ENCODE assay signal across 20 mouse cellular contexts in the genomic region with DNA sequence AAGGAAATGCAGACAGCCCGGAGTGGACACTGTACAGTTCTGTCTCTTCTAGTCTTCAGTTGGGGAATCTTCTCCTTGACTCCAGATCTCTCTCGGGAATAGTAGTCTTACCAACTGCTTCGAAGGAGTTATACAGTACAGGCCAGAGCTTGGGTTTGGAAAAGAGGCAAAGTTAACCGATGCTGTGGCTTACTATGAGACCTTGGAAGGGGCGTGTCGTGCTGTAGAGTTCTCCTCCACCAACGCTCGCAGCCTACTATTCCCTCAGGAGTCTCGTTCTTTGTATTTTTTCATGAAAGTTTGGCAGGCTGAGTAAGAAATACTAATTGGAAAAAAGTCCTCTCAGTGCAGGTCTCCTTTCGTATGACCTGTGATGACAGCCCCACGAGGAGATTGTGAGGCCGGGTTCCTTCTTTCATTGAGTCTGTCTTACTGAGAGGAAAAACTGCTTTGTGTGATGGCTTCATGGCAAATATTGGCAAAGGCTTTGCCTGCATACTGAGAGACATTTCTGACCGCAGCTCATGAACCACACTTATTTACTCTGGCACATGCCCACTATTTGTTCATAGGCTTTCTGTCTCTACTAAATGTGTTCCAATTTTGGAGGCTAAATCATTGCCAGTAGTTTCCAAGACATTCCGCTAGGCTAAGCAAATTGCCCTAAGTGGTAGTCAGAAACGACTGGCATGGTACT.
DNase-seq lines count a peak whose midpoint lies in the region; ATAC-seq lines count a peak whose summit lies in the region.
"Had no signal": no experiment of that assay in that cellular context is flagged by ENCODE, and none has a peak within 500 bp of the region (broad histone marks: within the 10 kb centered on the region; RNA-seq: fewer than 3 reads in every experiment).

No protein-coding gene starts in this region.

- no peak overlapping the region for H3K4me3 ChIP-seq in embryonic facial prominence, embryonic 13.5 days
- no peak overlapping the region for H3K4me3 ChIP-seq in embryonic facial prominence, embryonic 10.5 days
- H3K4me3 ChIP-seq in midbrain, embryonic 14.5 days (replicated peaks; ENCODE audit: low read depth, low read length) = no peak overlapping the region
- H3K4me3 ChIP-seq in midbrain, embryonic 15.5 days = no peak overlapping the region
- no peak overlapping the region for H3K4me3 ChIP-seq in limb, embryonic 15.5 days
- H3K4me3 ChIP-seq: limb, embryonic 13.5 days; stomach, embryonic 15.5 days had no signal

- peak; percentile 52; the same call in 1 of the 2 replicates for ATAC-seq in embryonic facial prominence, embryonic 13.5 days (ENCODE audit: insufficient number of reproducible peaks, insufficient read depth, low FRiP score, low TSS enrichment, low read depth)
- ATAC-seq in midbrain, embryonic 14.5 days (ENCODE audit: low FRiP score, low TSS enrichment) = 0 out of 2 replicates have a peak, but pooled peaks have one; percentile 40
- no peak for ATAC-seq in midbrain, embryonic 15.5 days (replicated peaks)
- peak; percentile 55; the same call in 1 of the 2 replicates for ATAC-seq in limb, embryonic 15.5 days (ENCODE audit: insufficient number of reproducible peaks, low FRiP score, low TSS enrichment, low read depth)
- ATAC-seq: hindbrain, embryonic 16.5 days; intestine, embryonic 16.5 days; midbrain, embryonic 16.5 days had no signal

- H3K9me3 ChIP-seq in embryonic facial prominence, embryonic 13.5 days = no peaks in the 10 kb centered on the region
- no peaks in the 10 kb centered on the region for H3K9me3 ChIP-seq in embryonic facial prominence, embryonic 10.5 days
- no peaks in the 10 kb centered on the region for H3K9me3 ChIP-seq in midbrain, embryonic 14.5 days (ENCODE audit: control insufficient read depth, low read length)
- H3K9me3 ChIP-seq in midbrain, embryonic 15.5 days = no peaks in the 10 kb centered on the region
- H3K9me3 ChIP-seq in limb, embryonic 15.5 days = no peaks in the 10 kb centered on the region
- H3K9me3 ChIP-seq: G1E; limb, embryonic 13.5 days; stomach, embryonic 15.5 days had no signal

- peak overlapping the region; percentile 39 for H3K27ac ChIP-seq in embryonic facial prominence, embryonic 13.5 days
- no peak overlapping the region for H3K27ac ChIP-seq in embryonic facial prominence, embryonic 10.5 days (replicated peaks)
- H3K27ac ChIP-seq in midbrain, embryonic 14.5 days (replicated peaks; ENCODE audit: low read depth, low read length) = no peak overlapping the region
- no peak overlapping the region for H3K27ac ChIP-seq in midbrain, embryonic 15.5 days
- H3K27ac ChIP-seq in limb, embryonic 15.5 days = peak overlapping the region; percentile 33; the same call in 1 of the 2 replicates
- H3K27ac ChIP-seq: limb, embryonic 13.5 days; stomach, embryonic 15.5 days had no signal

- no peak overlapping the region for H3K4me2 ChIP-seq in embryonic facial prominence, embryonic 13.5 days
- H3K4me2 ChIP-seq in midbrain, embryonic 14.5 days (ENCODE audit: low read length) = no peak overlapping the region
- H3K4me2 ChIP-seq in midbrain, embryonic 15.5 days = no peak overlapping the region
- no peak overlapping the region for H3K4me2 ChIP-seq in limb, embryonic 15.5 days
- H3K4me2 ChIP-seq: heart, embryonic 11.5 days; limb, embryonic 13.5 days; stomach, embryonic 15.5 days had no signal

- H3K27me3 ChIP-seq in embryonic facial prominence, embryonic 13.5 days = no peaks in the 10 kb centered on the region
- H3K27me3 ChIP-seq in embryonic facial prominence, embryonic 10.5 days (replicated peaks; ENCODE audit: low read depth, poor library complexity, severe bottlenecking) = no peaks in the 10 kb centered on the region
- no peaks in the 10 kb centered on the region for H3K27me3 ChIP-seq in midbrain, embryonic 14.5 days (ENCODE audit: control insufficient read depth, insufficient read depth, low read length)
- H3K27me3 ChIP-seq in midbrain, embryonic 15.5 days (replicated peaks) = no peaks in the 10 kb centered on the region
- H3K27me3 ChIP-seq in limb, embryonic 15.5 days = no peaks in the 10 kb centered on the region
- H3K27me3 ChIP-seq: stomach, embryonic 15.5 days had no signal

- H3K9ac ChIP-seq in embryonic facial prominence, embryonic 13.5 days = no peak overlapping the region
- no peak overlapping the region for H3K9ac ChIP-seq in midbrain, embryonic 14.5 days (replicated peaks; ENCODE audit: low read length)
- H3K9ac ChIP-seq in midbrain, embryonic 15.5 days = no peak overlapping the region
- H3K9ac ChIP-seq in limb, embryonic 15.5 days = no peak overlapping the region
- H3K9ac ChIP-seq: limb, embryonic 13.5 days; stomach, embryonic 15.5 days had no signal

- WGBS in embryonic facial prominence, embryonic 13.5 days = 70% methylated on average over 15 of the region's 15 CpGs
- 86% methylated on average over 15 of the region's 15 CpGs for WGBS in embryonic facial prominence, embryonic 10.5 days
- 91% methylated on average over 15 of the region's 15 CpGs for WGBS in midbrain, embryonic 14.5 days
- 84% methylated on average over 15 of the region's 15 CpGs for WGBS in midbrain, embryonic 15.5 days
- 63% methylated on average over 15 of the region's 15 CpGs for WGBS in limb, embryonic 15.5 days

- peaks cover 24% of the 10 kb centered on the region for H3K4me1 ChIP-seq in embryonic facial prominence, embryonic 13.5 days
- H3K4me1 ChIP-seq in embryonic facial prominence, embryonic 10.5 days = peaks cover 6% of the 10 kb centered on the region; the same call in 1 of the 2 replicates
- H3K4me1 ChIP-seq in midbrain, embryonic 14.5 days (ENCODE audit: control insufficient read depth, insufficient read depth, low read length) = no peaks in the 10 kb centered on the region
- H3K4me1 ChIP-seq in midbrain, embryonic 15.5 days = no peaks in the 10 kb centered on the region
- H3K4me1 ChIP-seq in limb, embryonic 15.5 days = no peaks in the 10 kb centered on the region
- H3K4me1 ChIP-seq: stomach, embryonic 15.5 days had no signal

- no peaks in the 10 kb centered on the region for H3K36me3 ChIP-seq in embryonic facial prominence, embryonic 13.5 days
- H3K36me3 ChIP-seq in embryonic facial prominence, embryonic 10.5 days (replicated peaks) = no peaks in the 10 kb centered on the region
- no peaks in the 10 kb centered on the region for H3K36me3 ChIP-seq in midbrain, embryonic 14.5 days (ENCODE audit: control insufficient read depth, insufficient read depth, low read length)
- no peaks in the 10 kb centered on the region for H3K36me3 ChIP-seq in midbrain, embryonic 15.5 days (replicated peaks)
- no peaks in the 10 kb centered on the region for H3K36me3 ChIP-seq in limb, embryonic 15.5 days
- H3K36me3 ChIP-seq: G1E; limb, embryonic 13.5 days; stomach, embryonic 15.5 days had no signal

- intact Hi-C loops in heart, postnatal 10 days (cut with DNase I) = no loop called here
- intact Hi-C loops in heart, postnatal 25 days (cut with DNase I) = no loop called here

- DNase-seq in embryonic facial prominence, embryonic 10.5 days (ENCODE audit: low spot score) = no peak
- DNase-seq in heart, postnatal 10 days = peak; percentile 4 to 6
- DNase-seq in heart, postnatal 25 days (ENCODE audit: low spot score) = no peak
- no peak for DNase-seq in midbrain, embryonic 14.5 days
- no peak for DNase-seq in spleen, postnatal 14 days (ENCODE audit: low spot score in 2 of 2)
- DNase-seq: cerebellum, adult 2 months; cerebellum, postnatal 36 days; gastrocnemius, postnatal 10 days; right cerebral cortex, postnatal 25 days; thymus, adult 2 months had no signal

Comparison
In these comparisons a context has a peak if more than half of its experiments do, and no peak if none do; other contexts are left out.
1. H3K27ac ChIP-seq: peak in embryonic facial prominence, embryonic 13.5 days (single experiment) and limb, embryonic 15.5 days (single experiment); none in embryonic facial prominence, embryonic 10.5 days (single experiment), midbrain, embryonic 14.5 days (single experiment) and midbrain, embryonic 15.5 days (single experiment).
2. DNase-seq: peak in heart, postnatal 10 days (2 of 2); none in embryonic facial prominence, embryonic 10.5 days (single experiment), heart, postnatal 25 days (single experiment), midbrain, embryonic 14.5 days (single experiment) and spleen, postnatal 14 days (0 of 2).